Comparison of ENCODE assay signal across 15 mouse cellular contexts in genomic region chr8:12500291-12500690, GRCm38 (mm10).
"Had no signal": no experiment of that assay in that cellular context is flagged by ENCODE, and none has a peak within 500 bp of the region (broad histone marks: within the 10 kb centered on the region; RNA-seq: fewer than 3 reads in every experiment).

No protein-coding gene starts in this region.

- H3K4me1 ChIP-seq: liver, embryonic 13.5 days had no signal

- H3K9ac ChIP-seq: kidney, embryonic 15.5 days; liver, embryonic 13.5 days; midbrain, embryonic 15.5 days; neural tube, embryonic 13.5 days; stomach, embryonic 15.5 days had no signal

- H3K36me3 ChIP-seq: kidney, embryonic 15.5 days; liver, embryonic 13.5 days; midbrain, embryonic 15.5 days; neural tube, embryonic 13.5 days; stomach, embryonic 15.5 days had no signal

- DNase-seq: layer of hippocampus, postnatal 36 days; liver, embryonic 13.5 days; lung, adult 2 months; lung, postnatal 14 days; lung, postnatal 4 days; retina, postnatal 1 day; right cerebral cortex, postnatal 25 days; spleen, adult 18-20 months; thymus, postnatal 25 days had no signal

- H3K4me3 ChIP-seq: kidney, embryonic 15.5 days; left cerebral cortex, adult 2 months; liver, embryonic 13.5 days; midbrain, embryonic 15.5 days; myocyte; neural tube, embryonic 13.5 days; stomach, embryonic 15.5 days had no signal

- H3K4me2 ChIP-seq: kidney, embryonic 15.5 days; liver, embryonic 13.5 days; midbrain, embryonic 15.5 days; neural tube, embryonic 13.5 days; stomach, embryonic 15.5 days had no signal

- ATAC-seq: midbrain, embryonic 15.5 days had no signal

- H3K9me3 ChIP-seq: kidney, embryonic 15.5 days; liver, embryonic 13.5 days; midbrain, embryonic 15.5 days; neural tube, embryonic 13.5 days; stomach, embryonic 15.5 days had no signal

- H3K27ac ChIP-seq: kidney, embryonic 15.5 days; left cerebral cortex, adult 2 months; liver, embryonic 13.5 days; midbrain, embryonic 15.5 days; neural tube, embryonic 13.5 days; stomach, embryonic 15.5 days had no signal
